Mouse (Mus musculus) cerebellum, postnatal 10 days (tissue): ENCODE measurements at regions not wholly inside any gene's neighbourhood (a gene's known extent, or its start where the extent isn't known, plus 50 kb on each side); places are given as distances from the start of the nearest gene placed in this dataset.
A peak's percentile ranks its signal among the peaks of the same experiment; 100 is the strongest.

Source experiments
- DNase-seq, 2 experiments: peaks; one replicate each; pipeline ENCODE4 v3.0.0; 2021; ENCODE audit warnings: mixed read lengths in 2 of 2

DNA sequence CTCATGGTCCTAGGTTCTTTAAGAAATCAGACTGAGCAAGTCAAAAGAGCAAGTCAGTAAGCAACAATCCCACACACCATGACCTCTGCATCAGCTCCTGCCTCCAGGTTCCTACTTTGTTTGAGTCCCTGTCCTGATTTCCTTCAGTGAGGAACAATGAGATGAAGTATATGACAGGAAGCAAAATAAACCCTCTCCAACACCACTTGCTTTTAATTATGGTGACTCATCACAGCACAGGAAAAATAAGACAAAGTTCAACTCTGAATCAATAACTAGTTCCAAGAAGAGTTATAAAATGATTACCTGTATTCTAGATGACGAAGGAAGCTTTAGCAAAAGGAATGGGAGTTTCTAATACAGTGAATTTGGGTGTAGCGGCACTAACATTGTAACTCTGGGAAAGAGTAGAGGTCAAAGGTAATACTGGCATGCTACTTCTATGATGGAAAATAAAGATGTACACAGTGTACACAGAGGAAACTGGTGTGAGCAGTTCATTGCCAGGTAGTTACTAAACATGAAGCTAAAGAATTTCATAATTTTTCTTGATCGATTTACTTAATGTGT is 248.2 kb upstream of the Atp2b1 start:
- DNase-seq = no peak

GRCm38 (mm10) chr10:98667728-98668127 is 246.5 kb upstream of the Atp2b1 start:
- no peak for DNase-seq

- no peak for DNase-seq
These were observed 240.1 kb upstream of the Atp2b1 start for GRCm38 (mm10) chr10:98674131-98674530.

DNA sequence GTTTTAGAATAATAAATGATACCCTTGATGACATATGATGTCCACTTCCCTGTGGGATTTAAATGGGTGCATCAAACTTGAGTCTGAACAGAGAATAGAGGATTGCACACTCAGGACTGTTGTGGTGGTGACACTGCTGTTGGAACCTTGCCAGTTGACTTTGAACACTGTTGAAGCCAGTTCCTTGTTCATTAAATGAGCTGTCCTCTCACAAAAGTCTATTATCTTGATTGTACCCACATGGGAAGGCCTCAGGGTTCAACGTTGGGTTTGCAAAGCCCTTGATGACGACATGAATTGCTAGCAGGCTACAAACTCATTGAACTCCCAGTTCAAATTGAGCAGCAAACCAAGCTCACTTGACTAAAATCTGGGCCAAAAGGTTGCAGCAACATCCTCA is 237.3 kb upstream of the Atp2b1 start:
- DNase-seq = no peak

DNA sequence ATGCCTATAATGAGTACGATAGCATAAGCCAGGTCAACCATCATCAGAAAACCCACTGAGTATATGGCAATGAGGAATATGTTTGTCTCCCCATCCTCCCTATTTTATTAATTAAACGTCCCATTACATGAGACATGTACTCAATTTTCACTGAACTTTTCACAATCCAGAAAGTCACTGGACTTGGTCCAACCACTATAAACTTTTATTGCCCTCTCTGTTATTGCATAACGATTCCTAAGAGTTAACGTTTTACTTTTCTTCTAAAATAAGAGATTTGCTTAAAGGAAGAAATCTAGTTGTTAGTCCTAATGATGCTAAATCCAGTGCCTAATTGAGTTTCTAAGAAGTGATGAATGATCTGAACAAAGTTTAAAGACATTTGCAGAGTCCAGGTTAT is 236.0 kb upstream of the Atp2b1 start:
- DNase-seq = no peak

- no peak for DNase-seq
These were observed 231.8 kb upstream of the Atp2b1 start for GRCm38 (mm10) chr10:98682436-98682835.

- DNase-seq = no peak
These were observed 230.0 kb upstream of the Atp2b1 start for GRCm38 (mm10) chr10:98684195-98684594.

GRCm38 (mm10) chr10:98684707-98685106 is 229.5 kb upstream of the Atp2b1 start:
- no peak for DNase-seq

DNA sequence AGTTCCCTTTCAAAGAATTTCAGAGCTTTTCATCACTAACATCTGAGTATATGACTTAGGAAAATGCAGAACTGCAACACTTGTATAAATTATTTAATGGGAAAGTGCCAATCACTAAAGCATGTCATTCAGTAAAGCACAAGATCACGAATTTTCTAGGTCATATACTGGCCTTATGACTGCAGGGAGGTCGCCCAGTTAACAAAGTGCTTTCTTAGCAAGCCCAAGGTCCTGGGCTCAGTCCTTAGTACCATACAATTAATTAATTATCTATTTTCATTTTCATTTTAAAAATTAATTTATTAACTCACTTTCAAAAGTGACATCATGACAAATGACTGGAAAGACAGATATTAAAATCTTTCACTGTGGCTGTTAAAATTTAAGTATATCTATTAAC is 228.5 kb upstream of the Atp2b1 start:
- no peak for DNase-seq

DNA sequence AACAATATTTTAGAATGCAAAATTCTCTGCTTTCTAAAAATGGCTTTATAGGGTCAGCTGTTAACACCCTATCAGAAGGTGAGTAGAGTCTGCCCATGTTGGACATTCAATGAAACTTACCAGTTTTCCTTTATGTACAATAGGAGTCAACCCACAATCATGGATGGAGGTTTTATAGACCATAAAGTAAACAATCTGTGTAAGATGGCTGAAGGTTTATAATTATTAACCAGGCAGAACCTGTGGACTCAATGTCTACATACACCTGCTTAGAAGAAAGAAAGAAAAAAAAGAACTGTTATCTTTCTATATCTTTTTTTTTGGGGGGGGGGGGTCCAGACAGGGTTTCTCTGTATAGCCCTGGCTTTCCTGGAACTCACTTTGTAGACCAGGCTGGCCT is 227.8 kb upstream of the Atp2b1 start:
- DNase-seq = no peak

DNA sequence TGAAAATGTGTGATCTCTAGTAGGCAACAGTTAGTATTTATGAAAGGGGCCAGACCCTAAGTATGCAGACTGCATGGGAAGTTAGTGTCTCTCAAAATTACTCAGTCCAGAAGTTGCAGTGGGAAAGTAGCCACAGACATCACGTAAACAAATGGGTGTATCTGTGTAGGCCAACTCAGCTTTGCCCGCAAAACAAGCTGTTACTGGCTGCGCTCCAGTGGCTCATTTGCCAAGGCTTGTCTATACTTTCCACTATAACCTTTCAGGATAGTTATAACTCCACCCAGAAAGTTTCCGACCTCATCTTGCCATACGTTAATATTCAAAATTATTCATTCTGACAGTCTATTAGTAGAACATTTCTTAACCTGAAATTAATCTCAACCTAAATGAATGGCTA is 222.4 kb upstream of the Atp2b1 start:
- peak; percentile 39 to 62 for DNase-seq

- DNase-seq = no peak
These were observed 219.4 kb upstream of the Atp2b1 start for GRCm38 (mm10) chr10:98694690-98695370.

DNA sequence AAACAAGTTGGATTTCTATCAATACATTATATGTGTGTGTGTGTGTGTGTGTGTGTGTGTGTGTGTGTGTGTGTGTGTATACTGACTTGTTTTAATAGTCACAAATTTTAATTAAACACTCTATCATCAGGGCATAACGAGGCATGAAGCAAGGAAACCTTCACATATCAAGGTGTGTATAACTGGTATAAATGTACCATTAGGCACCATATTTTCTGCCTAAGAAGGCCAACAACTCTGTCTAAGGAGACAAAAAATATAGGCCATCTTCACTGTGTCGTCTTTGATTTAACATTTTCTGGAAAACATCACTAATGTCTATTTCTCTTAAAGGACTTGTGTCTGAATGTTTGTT is 218.9 kb upstream of the Atp2b1 start:
- no peak for DNase-seq

- peak; percentile 56 to 83 for DNase-seq
These were observed 216.3 kb upstream of the Atp2b1 start for GRCm38 (mm10) chr10:98697866-98698265.

- DNase-seq = no peak
These were observed 214.6 kb upstream of the Atp2b1 start for GRCm38 (mm10) chr10:98699579-98699978.

DNA sequence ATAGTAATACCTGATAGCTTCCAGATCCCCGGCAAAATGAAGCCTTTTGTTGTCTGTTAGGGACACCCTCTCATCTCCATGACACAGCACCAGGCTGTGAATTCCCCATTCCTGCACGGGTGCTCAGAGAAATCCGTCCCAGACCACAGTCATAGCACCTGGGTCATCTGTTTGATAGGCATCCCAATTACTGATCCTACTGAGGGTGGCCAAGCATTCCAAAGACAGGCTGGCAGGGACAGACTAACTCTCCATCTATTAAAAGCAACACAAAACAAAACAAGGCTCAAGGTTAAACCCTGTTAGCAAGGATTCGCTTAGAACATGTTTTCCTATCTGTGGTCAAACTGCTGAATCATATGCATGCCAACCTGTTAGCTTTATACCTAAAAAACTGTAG is 213.8 kb upstream of the Atp2b1 start:
- no peak for DNase-seq

DNA sequence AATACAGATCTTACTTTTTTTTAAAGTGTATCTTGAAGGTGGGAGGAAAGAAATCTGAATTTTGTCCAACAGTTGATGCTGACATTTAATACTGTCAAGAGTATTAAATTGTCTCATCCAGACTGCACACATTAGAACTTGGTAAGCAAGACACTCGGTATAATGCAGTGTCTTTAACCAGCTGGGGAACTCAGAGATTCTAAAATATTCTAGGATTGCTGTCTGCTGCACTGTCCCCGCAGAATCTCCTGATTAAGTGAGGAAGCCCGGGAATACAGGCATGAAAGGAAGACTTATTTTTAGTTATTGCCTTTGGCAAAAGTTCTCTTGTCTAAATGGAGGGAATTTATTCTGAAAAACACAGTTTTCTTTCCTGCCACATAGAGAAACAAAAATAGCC is 212.9 kb upstream of the Atp2b1 start:
- no peak for DNase-seq

GRCm38 (mm10) chr10:98702470-98703215 is 211.6 kb upstream of the Atp2b1 start:
- DNase-seq = peak; percentile 17 to 21

DNA sequence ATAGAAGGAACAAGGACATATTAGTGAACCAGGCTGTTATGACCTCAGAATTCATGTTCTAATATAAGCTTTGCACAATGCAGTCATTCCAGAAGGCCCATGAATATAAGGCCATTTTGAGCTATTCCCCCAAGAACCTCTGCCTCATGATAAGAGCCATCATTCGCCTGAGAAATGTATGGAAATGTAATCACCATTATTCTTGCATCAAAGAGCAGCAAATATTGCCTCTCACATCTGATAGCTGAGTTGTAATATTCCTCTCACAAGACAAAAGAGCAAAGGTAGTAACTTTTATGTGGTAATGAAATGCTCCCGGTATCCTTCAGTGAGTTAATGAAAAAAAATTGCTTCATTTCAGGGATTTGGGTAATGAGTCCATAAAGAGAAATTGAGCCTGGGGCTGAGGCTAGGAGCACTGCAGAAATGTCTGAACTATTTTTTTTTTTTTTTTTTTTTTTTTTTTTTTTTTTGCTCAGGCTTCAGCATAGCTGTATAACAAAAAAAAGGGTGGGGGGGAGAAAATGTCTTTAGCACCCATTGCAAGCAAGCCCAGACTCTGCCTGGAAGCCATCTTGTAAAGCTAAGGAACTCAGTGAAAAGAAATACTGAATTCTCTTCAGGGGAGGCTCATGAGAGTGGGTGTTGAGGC is 210.4 kb upstream of the Atp2b1 start:
- DNase-seq = no peak

GRCm38 (mm10) chr10:98704559-98704958 is 209.6 kb upstream of the Atp2b1 start:
- no peak for DNase-seq

DNA sequence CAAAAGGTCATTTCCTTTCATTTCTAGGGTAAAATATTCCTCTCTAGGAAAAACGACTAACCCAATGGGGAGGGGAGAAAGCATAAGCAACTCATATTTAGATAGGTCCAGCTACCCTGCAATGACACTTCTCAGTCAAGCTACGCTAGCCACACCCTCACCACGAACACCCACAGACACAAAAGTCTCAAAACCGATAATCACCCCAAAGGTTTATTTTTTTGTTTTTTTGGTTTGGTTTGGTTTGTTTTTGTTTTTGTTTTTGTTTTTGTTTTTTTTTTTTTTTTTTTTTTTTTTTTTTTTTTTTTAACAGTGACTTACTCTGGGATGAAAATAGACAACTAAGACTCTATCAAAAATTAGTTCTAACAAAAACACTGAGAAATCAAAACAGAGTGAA is 196.3 kb upstream of the Atp2b1 start:
- no peak for DNase-seq

DNA sequence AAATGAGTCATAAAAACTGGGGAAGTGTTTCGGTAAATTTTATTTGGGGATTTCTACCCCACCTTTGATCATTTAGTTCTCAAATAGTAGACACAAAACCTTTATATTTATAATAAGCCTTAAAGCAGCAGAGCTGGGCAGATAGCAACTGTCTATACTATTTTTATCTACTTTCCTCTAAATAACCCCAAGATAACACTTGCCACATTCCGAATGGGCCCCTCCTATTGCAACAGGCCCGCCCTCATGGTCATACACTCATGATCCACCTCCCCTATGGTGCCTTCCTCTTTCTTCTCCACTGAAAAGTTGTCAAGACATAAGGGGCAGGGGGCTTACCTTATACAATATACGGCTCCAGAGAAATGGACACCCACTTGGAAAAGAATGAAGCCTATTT is 195.5 kb upstream of the Atp2b1 start:
- no peak for DNase-seq

DNA sequence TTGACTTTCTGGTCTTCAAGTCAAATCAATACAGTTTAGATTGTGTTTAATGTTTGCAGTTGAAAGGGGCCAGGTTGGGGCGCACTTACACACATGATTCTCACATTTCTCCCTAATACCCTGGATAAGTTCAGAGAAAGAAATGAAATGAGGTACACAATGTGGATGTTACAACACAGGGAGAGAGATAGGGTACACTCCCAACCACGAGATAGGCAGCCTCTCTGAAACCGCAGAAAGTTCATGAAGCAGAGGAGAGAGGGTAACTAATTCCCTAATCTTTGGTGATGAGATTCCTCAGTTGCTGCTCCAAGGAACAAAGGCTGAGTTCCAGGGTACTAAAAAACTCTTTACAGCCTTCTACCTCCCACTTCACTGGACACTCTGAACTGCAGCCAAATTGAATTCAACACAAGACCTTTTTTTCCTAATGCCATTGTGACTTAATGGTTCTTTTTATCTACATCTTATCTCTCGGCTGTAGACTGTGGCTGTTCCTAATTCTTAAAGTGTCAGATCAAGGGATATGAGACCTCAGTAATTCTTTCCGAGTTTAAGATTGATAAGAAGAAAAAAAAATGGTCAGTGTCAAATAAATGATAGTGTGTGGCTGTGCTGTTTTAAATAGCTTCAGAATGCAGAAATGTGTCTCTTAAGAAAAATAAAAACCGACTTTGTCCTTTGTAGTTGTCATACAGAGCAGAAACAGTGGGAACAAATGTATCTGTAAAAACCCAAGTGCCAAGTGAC is 193.8 kb upstream of the Atp2b1 start:
- DNase-seq = no peak
